Mouse (Mus musculus) embryonic facial prominence, embryonic 10.5 days (tissue): ENCODE results near the gene Fzr1. TPM values are rescaled to one million over a fixed set of nuclear protein-coding genes. Genes with fewer than 3 reads are reported as not detected.

Source experiments
- DNase-seq: peaks from one replicate; pipeline ENCODE4 v3.0.0-alpha.2; 2017; ENCODE audit warnings: low spot score
- H3K27ac ChIP-seq: fragments of 300-500 bp; sonication (generic); replicated peaks from 2 replicates; pipeline ENCODE4 v1.5.1; 2016; ENCODE audit warnings: mild to moderate bottlenecking
- H3K27me3 ChIP-seq: fragments of 300-500 bp; sonication (generic); replicated peaks from 2 replicates; pipeline ENCODE4 v1.6.1; 2016; ENCODE audit warnings: low read depth, mild to moderate bottlenecking; ENCODE audit not compliant: poor library complexity, severe bottlenecking
- H3K36me3 ChIP-seq: fragments of 300-500 bp; sonication (generic); replicated peaks from 2 replicates; pipeline ENCODE4 v1.6.1; 2016; ENCODE audit warnings: mild to moderate bottlenecking, moderate library complexity
- H3K4me1 ChIP-seq: fragments of 300-500 bp; sonication (generic); 2 replicates; pipeline ENCODE4 v1.6.1; 2016
- H3K4me3 ChIP-seq: fragments of 300-500 bp; sonication (generic); 2 replicates; pipeline ENCODE4 v1.5.1; 2016; ENCODE audit warnings: mild to moderate bottlenecking, moderate library complexity
- H3K9me3 ChIP-seq: fragments of 300-500 bp; sonication (generic); 2 replicates; pipeline ENCODE4 v1.6.1; 2016; ENCODE audit warnings: mild to moderate bottlenecking
- WGBS: fragments of 180-500 bp; shearing (Covaris S2); methylation state at CpG from one replicate; pipeline ENCODE4 v1.1.7; 2016; 5-methylcytosine and 5-hydroxymethylcytosine counted together
- polyA plus RNA-seq: library from polyadenylated mRNA; unstranded; fragments of >200 nt; fragmentation: Nextera tagmentation; extraction: Ambion mirVana; gene quantifications from 2 replicates; pipeline ENCODE4 v1.2.1, GENCODE M21; 2016

Gene Fzr1
- polyA plus RNA-seq: 134 and 142 TPM in 2 replicates

DNA sequence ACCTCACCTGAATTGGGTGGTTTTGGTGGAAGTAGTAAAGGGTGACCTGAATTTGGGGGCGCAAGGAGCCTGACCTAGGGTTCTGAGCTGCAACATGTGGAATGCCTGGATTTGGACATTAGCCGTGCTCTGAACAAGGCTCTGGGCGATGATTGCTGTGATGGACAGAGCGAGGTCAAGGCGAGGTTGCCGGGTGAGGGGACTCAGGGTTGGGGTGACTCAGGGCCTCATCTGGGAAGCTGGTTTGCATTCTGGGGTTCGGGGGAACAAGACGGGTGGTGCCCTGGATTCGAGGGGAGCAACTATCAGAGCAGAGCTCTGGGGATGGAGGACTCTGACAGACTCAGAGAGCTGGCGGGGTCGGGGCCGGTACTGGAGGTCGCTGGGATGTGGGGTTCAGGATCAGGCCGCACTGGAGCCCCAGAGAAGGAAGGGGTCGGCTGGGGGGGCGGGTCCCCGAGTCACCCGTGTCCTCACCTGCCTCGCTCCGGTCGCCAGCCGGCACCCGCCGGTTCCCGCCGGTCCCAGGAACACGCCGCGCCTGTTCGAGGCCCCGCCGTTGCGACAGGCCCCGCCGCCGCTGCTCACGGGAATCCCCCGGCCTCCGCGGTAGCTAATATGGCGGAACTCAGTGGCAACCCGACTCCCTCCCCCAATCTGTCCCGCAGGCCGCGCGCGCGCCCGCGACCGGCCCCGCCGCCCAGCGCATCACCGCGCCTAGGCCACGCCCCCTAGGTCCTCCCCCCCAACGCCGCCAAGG is at the start of gene Fzr1:
Gene Fzr1 (minus strand): TSS at position 724 of the 760 bp plus-strand sequence.
- H3K36me3 ChIP-seq: peaks cover 40% of the 10 kb centered on the region
- H3K4me1 ChIP-seq: peaks cover 34% of the 10 kb centered on the region
- no peak for DNase-seq
- H3K27me3 ChIP-seq: no peaks in the 10 kb centered on the region
- peak within 1 kb of the TSS; percentile 97 for H3K27ac ChIP-seq
- 1% methylated on average over 59 of the region's 59 CpGs for WGBS
- no peaks in the 10 kb centered on the region for H3K9me3 ChIP-seq
- H3K4me3 ChIP-seq: peak within 1 kb of the TSS; percentile 91

- WGBS: 70% methylated on average over 8 of the region's 8 CpGs
- Histone ChIP-seq H3K27me3 (peaks cover 87% of the 10 kb centered on the region), H3K4me3 (no peak overlapping the region), H3K27ac (no peak overlapping the region), H3K4me1 (peaks cover 60% of the 10 kb centered on the region), H3K9me3 (0 out of 2 replicates have a peak, but pooled peaks cover 4% of the 10 kb centered on the region), H3K36me3 (no peaks in the 10 kb centered on the region)
- no peak for DNase-seq
Measured at GRCm38 (mm10) chr10:81427804-81428506, 49.6 kb upstream of the Fzr1 start.

GRCm38 (mm10) chr10:81427327-81427726 is 49.0 kb upstream of the Fzr1 start:
- WGBS: 32% methylated on average over 3 of the region's 3 CpGs
- 0 out of 2 replicates have a peak, but pooled peaks cover 4% of the 10 kb centered on the region for H3K9me3 ChIP-seq
- no peak for DNase-seq
- H3K27me3 ChIP-seq: peaks cover 90% of the 10 kb centered on the region
- no peaks in the 10 kb centered on the region for H3K36me3 ChIP-seq
- no peak overlapping the region for H3K27ac ChIP-seq
- peaks cover 54% of the 10 kb centered on the region for H3K4me1 ChIP-seq
- H3K4me3 ChIP-seq: peak overlapping the region; percentile 56

- peak overlapping the region; percentile 54; the same call in 1 of the 2 replicates for H3K27ac ChIP-seq
- no peaks in the 10 kb centered on the region for H3K36me3 ChIP-seq
- H3K4me3 ChIP-seq: peak overlapping the region; percentile 56
- peak; percentile 51 for DNase-seq
- peaks cover 54% of the 10 kb centered on the region for H3K4me1 ChIP-seq
- H3K27me3 ChIP-seq: peaks cover 90% of the 10 kb centered on the region
- WGBS: 2% methylated on average over 38 of the region's 38 CpGs
- H3K9me3 ChIP-seq: 0 out of 2 replicates have a peak, but pooled peaks cover 4% of the 10 kb centered on the region
Measured at GRCm38 (mm10) chr10:81426897-81427296, 48.6 kb upstream of the Fzr1 start.

GRCm38 (mm10) chr10:81426081-81426671 is 47.9 kb upstream of the Fzr1 start:
- peaks cover 50% of the 10 kb centered on the region for H3K4me1 ChIP-seq
- no peaks in the 10 kb centered on the region for H3K36me3 ChIP-seq
- 0 out of 2 replicates have a peak, but pooled peaks cover 4% of the 10 kb centered on the region for H3K9me3 ChIP-seq
- WGBS: 1% methylated on average over 33 of the region's 33 CpGs
- peak overlapping the region; percentile 56 for H3K4me3 ChIP-seq
- DNase-seq: peak; percentile 43
- H3K27me3 ChIP-seq: peaks cover 90% of the 10 kb centered on the region
- H3K27ac ChIP-seq: peak overlapping the region; percentile 54

DNA sequence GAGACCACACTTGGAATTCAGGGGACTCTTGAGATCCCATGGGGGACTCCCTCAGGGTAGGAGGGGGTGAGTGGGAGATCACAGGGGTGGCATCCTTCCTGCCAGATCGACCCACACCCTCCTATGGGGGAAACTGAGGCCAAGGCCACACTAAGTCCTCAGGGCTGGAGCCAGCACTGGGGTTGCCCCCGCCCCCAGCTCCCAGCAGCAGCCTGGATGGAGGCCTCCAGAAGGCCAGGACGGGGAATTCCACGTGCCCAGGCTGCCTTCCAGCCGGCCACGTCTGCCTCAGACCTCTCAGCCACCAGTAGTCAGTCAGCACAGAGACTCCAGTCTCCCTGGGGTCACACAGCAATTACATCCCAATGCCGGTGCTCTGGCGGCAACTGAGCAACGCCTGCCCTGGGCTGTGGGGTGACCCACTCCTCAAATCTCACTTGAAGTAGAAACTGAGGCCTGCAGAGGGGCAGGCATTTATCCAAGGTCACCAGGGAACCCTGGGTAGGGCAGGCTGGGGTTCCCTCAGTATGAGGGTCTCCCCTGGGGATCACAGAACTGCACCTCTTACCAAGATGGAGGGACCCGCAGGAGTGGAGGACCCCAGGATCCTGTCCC is 47.0 kb upstream of the Fzr1 start:
- 24% methylated on average over 10 of the region's 10 CpGs for WGBS
- Histone ChIP-seq H3K4me3 (peak overlapping the region; percentile 28; the same call in 1 of the 2 replicates), H3K27ac (peak overlapping the region; percentile 19; the same call in 1 of the 2 replicates), H3K36me3 (no peaks in the 10 kb centered on the region), H3K27me3 (peaks cover 90% of the 10 kb centered on the region), H3K4me1 (peaks cover 46% of the 10 kb centered on the region), H3K9me3 (0 out of 2 replicates have a peak, but pooled peaks cover 4% of the 10 kb centered on the region)
- peak; percentile 21 for DNase-seq

DNA sequence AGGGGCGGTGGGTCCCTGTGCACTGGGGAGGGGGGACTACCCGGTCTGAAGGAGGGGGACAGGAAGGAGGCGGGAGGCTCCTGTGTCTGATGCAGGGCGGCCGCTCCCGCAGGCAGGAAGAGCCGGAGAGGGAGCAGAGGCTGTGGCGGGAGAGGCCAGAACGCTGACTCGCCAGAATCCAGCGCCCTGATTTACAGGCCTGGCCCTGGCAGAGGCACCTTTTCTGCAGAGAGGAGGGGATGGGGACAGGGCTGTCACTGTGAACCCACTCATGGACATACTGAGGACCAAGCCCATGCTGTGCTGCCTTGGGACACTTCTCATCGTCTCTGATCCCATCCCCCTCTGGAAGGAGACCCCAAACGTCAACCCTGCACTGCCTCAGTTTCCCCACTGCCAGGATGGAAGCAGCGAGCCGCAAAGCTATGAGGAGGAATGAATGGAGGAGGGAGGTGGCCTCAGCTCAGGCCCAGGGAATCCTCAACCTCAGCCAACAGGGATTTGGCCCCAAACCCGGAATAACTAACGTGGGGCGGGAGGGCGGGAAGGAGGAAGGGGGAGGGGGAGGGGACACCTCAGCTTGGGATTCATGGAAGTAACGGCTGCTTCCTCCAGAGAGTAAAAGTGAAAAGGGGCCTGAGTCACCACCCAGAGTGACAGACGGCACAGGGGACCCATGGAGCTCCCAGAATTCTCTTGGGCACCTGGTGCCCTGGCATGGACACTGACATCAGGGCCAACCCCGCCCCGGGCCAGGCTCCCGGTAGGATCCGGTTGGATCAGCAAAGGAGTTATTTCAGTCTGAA is 46.1 kb upstream of the Fzr1 start:
- Histone ChIP-seq H3K4me1 (peaks cover 46% of the 10 kb centered on the region), H3K4me3 (peak overlapping the region; percentile 28), H3K36me3 (no peaks in the 10 kb centered on the region; the same call in 1 of the 2 replicates), H3K27me3 (peaks cover 98% of the 10 kb centered on the region), H3K27ac (no peak overlapping the region; the same call in 1 of the 2 replicates), H3K9me3 (0 out of 2 replicates have a peak, but pooled peaks cover 4% of the 10 kb centered on the region)
- peak; percentile 44 for DNase-seq
- 5% methylated on average over 25 of the region's 25 CpGs for WGBS

DNA sequence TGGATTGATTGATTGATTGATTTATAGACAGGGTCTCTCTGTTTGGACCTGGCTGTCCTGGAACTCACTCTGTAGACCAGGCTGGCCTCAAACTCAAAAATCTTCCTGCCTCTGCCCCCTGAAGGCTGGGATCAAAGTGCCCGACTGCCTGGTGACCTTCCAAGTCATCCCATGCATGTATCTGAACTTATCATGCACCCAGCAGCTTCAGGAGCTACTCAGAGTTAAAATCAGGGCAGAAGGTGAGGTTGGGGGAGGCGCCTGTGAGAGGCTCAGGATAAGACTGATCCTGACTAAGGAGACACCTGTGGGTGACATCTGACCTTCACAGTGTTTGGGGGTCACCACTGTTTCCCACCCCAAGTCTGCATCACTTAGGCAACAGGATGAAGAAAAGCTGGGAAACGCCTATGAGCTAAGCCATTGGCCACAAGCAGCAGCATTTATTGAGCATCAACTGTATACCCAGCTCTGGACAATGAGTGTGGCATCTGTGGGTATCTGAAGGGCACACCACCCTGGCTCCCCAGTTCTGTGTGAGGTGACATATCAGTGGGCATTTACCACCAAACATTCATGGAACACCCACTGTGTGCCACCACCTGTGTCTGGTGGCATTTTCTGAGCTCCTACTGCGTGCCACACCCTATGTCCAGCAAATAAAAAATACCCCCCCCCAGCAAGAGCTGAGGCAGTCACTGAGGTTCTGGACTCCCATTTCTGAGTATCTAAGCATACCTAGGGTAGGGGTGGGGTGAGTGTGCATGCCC is 45.3 kb upstream of the Fzr1 start:
- Histone ChIP-seq H3K4me1 (peaks cover 52% of the 10 kb centered on the region), H3K36me3 (peaks cover 4% of the 10 kb centered on the region; the same call in 1 of the 2 replicates), H3K27me3 (peaks cover 98% of the 10 kb centered on the region), H3K4me3 (peak overlapping the region; percentile 28; the same call in 1 of the 2 replicates), H3K9me3 (0 out of 2 replicates have a peak, but pooled peaks cover 2% of the 10 kb centered on the region), H3K27ac (no peak overlapping the region; the same call in 1 of the 2 replicates)
- DNase-seq: no peak
- WGBS: 66% methylated on average over 4 of the region's 4 CpGs

DNA sequence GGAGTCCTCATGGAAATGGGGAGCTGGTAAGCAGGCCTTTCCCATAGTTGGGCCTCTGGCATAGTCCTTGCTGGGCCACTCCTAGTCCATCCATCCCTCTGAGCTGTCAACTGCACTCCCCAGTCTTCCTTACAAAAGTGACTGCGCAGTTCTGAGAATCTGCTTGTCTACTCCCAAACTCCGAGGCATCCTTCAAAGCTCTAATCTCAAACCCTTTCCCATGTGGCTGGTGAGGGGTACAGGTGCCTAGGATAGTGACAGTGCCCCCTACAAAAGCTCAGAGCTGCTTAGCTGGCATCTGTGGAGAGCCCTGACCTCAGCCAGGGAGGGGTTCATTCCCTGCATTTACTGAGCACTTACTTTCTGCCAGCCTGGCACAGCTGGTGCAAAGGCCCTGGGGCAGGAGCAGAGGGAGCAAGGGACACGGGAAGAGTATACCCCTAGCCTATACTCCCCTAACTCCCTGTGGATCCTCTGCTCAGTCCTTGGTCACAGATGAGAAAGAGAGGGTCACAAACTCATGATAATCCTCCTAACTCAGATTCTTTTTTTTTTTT is 44.4 kb upstream of the Fzr1 start:
- Histone ChIP-seq H3K36me3 (peaks cover 4% of the 10 kb centered on the region; the same call in 1 of the 2 replicates), H3K4me1 (peaks cover 61% of the 10 kb centered on the region), H3K27ac (no peak overlapping the region), H3K27me3 (peaks cover 97% of the 10 kb centered on the region), H3K4me3 (no peak overlapping the region), H3K9me3 (no peaks in the 10 kb centered on the region)
- no peak for DNase-seq
- 87% methylated on average over 3 of the region's 3 CpGs for WGBS

DNA sequence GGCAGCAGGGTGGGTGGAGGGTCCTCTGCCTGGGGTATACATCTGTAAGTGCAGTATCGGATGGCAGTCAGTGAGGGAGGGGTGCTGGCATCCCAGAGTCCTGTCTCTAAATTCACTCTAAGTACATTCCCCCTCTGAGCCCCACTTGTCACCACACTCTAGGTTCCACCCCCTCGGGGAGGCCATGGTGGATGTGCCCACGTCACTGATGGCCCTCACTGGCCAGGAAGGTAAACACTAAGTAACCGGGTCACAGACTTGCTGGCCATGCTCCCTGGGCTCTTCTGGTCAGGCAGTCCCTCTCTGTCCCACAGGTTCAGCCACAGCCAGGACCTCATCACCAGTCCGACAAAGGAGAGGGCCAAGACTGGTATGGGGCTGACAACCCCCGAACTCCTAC is 43.9 kb upstream of the Fzr1 start:
- no peak overlapping the region for H3K4me3 ChIP-seq
- H3K9me3 ChIP-seq: no peaks in the 10 kb centered on the region
- H3K36me3 ChIP-seq: peaks cover 4% of the 10 kb centered on the region; the same call in 1 of the 2 replicates
- no peak overlapping the region for H3K27ac ChIP-seq
- H3K27me3 ChIP-seq: peaks cover 97% of the 10 kb centered on the region
- DNase-seq: peak; percentile 7
- WGBS: 68% methylated on average over 6 of the region's 6 CpGs
- peaks cover 66% of the 10 kb centered on the region for H3K4me1 ChIP-seq

DNA sequence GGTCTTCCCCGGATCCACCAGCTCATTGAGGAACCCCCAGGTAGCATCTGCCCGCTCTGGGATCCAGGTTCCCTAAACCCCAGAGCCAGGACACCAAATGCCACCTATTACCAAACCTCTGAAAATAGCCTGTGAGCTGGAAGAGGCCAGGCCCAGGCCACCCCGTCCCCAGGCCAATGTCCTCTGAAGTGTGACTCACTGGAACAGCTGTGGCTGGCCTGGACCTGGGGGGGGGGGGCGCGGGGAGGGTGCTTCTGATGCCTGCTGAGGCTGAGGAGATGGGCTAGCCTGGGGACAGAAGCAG is 43.4 kb upstream of the Fzr1 start:
- Histone ChIP-seq H3K9me3 (no peaks in the 10 kb centered on the region), H3K27me3 (peaks cover 94% of the 10 kb centered on the region), H3K36me3 (peaks cover 4% of the 10 kb centered on the region; the same call in 1 of the 2 replicates), H3K4me3 (no peak overlapping the region), H3K4me1 (peaks cover 66% of the 10 kb centered on the region), H3K27ac (no peak overlapping the region)
- whole genome bisulfite sequencing: 67% methylated on average over 5 of the region's 5 CpGs
- peak; percentile 7 for DNase-seq
